Mouse (Mus musculus): ENCODE data around the gene Nol10.

The Nol10 gene

GRCm38 (mm10) chr12:17360650-17361049 lies 12.4 kb downstream of the Nol10 start:
- no peak for DNase-seq (ENCODE audit: low spot score in 2 of 2)

- DNase-seq (ENCODE audit: low spot score in 2 of 2) = no peak
Measured at GRCm38 (mm10) chr12:17362316-17362715, 14.1 kb downstream of the Nol10 start.

- peak; percentile 34 to 64 for DNase-seq (ENCODE audit: low spot score in 2 of 2)
Measured at GRCm38 (mm10) chr12:17366981-17367380, 18.7 kb downstream of the Nol10 start.

DNA sequence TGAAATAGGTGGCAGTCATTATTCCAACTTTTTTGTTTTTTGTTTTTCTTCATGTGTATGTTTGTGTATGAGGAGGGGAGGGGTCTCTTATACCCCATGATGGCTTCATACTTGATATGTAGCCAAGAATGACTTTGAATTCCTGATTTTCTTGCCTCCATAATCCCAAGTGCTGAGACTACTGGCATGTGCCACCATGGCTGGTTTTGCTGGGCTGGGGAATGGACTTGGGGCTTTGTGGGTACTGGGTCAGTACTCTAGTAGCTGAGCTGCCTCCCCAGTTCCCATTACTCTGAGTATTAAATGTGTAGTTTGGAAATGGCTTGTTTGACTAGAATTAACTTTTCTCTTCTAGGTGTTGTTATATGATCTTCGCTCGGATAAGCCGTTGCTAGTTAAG lies 20.9 kb downstream of the Nol10 start:
- no peak for DNase-seq (ENCODE audit: low spot score in 2 of 2)

GRCm38 (mm10) chr12:17369551-17370325 lies 21.5 kb downstream of the Nol10 start:
- DNase-seq (ENCODE audit: low spot score in 2 of 2) = no peak

- no peak for DNase-seq (ENCODE audit: low spot score in 2 of 2)
Measured at GRCm38 (mm10) chr12:17371589-17372235, 23.5 kb downstream of the Nol10 start.

- DNase-seq (ENCODE audit: low spot score in 2 of 2) = no peak
Measured at GRCm38 (mm10) chr12:17372696-17373095, 24.4 kb downstream of the Nol10 start.

- no peak for DNase-seq (ENCODE audit: low spot score in 2 of 2)
Measured at GRCm38 (mm10) chr12:17373470-17373975, 25.3 kb downstream of the Nol10 start.

DNA sequence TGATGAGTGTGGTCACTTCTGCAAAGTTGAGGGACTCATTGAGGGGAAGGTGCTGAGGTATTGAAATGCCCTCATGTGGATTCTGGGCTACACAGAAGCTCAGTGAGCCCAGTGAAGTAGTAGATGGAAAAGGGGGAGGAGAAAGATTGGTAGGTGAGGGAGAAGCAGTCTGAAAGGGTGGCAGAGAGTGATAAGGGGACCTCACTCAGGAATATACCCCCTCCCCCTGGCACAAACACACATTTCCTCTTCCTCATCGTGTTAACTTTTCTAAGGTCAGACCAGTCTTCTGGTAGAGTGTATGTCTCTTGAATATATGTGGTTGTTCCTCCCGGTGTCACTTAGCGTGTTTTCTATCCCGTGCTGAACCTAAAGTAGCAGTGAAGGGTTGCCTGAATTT lies 27.0 kb downstream of the Nol10 start:
- DNase-seq (ENCODE audit: low spot score in 2 of 2) = no peak

DNA sequence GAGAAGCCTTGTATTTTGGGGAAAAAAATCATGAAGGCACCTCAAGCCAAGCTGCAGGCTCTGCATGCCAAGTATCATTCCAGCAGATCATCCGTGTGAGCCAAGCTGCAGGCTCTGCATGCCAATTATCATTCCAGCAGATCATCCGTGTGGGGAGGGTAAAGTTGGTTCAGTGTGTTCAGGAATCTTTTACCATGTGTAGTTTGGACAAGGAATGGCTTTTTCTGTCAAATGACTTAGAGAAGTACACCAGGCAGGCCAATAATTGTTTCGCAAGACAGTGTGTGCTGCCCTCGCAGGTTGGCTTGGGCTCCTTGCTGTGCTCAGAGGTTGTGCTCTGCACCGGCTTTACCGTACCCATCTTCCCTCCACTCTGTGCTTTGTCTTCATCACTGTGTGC lies 28.3 kb downstream of the Nol10 start:
- DNase-seq (ENCODE audit: low spot score in 2 of 2) = no peak

GRCm38 (mm10) chr12:17380991-17381390 lies 32.7 kb downstream of the Nol10 start:
- DNase-seq (ENCODE audit: low spot score in 2 of 2) = no peak

DNA sequence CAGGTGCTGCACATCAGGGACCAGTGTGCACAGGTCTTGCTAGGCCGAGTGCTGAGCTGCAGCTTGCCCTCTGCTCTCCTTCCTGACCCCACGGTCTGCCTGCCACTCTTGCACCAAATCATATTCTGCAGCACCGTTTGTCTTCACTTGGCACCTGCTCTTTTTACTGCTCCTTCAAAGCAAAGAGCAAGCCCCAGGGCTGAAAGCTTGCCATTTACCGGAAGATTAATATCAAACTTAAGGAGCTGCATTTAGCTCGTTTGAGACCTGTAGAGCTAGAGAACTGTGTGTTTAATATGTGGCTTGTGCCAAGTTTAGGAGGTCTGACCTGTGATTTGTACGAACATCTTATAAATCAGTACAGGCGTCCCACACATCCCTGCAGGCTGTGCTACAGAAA lies 34.5 kb downstream of the Nol10 start:
- DNase-seq (ENCODE audit: low spot score in 2 of 2) = no peak

GRCm38 (mm10) chr12:17386896-17387295 lies 38.6 kb downstream of the Nol10 start:
- DNase-seq (ENCODE audit: low spot score in 2 of 2) = no peak

- DNase-seq (ENCODE audit: low spot score in 2 of 2) = no peak
Measured at GRCm38 (mm10) chr12:17387332-17388135, 39.3 kb downstream of the Nol10 start.

- no peak for DNase-seq (ENCODE audit: low spot score in 2 of 2)
Measured at GRCm38 (mm10) chr12:17388136-17388437, 39.8 kb downstream of the Nol10 start.

- no peak for DNase-seq (ENCODE audit: low spot score in 2 of 2)
Measured at GRCm38 (mm10) chr12:17390036-17390435, 41.8 kb downstream of the Nol10 start.

GRCm38 (mm10) chr12:17390510-17390909 lies 42.3 kb downstream of the Nol10 start:
- no peak for DNase-seq (ENCODE audit: low spot score in 2 of 2)

GRCm38 (mm10) chr12:17393148-17393547 lies 44.9 kb downstream of the Nol10 start:
- DNase-seq (ENCODE audit: low spot score in 2 of 2) = no peak

DNA sequence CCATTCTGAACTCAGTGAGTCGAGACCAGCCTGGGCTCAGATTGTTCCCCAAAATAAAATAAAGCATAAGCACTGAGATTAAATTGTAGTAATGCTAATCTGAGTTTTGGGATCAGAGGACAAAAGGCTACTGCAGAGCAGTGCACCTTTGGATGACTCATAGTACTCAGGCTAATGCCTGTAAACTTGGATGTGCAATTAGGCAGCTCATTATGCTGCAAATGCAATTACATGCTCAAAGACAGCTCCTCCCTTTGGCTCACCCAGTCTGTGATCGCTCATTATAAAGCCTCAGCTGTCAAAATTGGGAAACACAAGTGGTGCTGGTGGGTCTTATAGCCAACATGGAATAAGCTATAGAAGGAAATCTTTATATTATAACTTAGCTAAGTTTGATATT lies 48.9 kb downstream of the Nol10 start:
- DNase-seq (ENCODE audit: low spot score in 2 of 2) = no peak

DNA sequence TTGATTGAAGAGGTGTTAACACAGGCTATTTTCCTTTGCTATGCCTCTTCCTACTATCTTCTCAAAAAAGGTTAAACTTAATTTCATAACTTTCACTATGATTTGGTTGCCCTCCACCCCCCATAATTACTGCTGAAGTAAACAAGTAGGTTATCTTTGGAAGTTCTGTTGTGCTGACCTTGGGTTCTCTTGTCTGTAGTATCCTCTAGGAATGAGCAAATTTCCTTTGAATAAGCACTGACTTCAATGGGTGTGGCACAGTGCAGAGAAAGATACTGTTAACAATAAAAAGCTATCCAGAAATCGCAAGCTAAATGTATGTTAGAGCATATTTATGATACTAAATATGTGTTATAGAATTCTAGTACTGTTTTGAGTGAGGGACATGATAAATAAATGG lies 53.2 kb downstream of the Nol10 start:
- DNase-seq (ENCODE audit: low spot score in 2 of 2) = no peak

- DNase-seq (ENCODE audit: low spot score in 2 of 2) = no peak
Measured at GRCm38 (mm10) chr12:17402116-17402515, 53.9 kb downstream of the Nol10 start.

DNA sequence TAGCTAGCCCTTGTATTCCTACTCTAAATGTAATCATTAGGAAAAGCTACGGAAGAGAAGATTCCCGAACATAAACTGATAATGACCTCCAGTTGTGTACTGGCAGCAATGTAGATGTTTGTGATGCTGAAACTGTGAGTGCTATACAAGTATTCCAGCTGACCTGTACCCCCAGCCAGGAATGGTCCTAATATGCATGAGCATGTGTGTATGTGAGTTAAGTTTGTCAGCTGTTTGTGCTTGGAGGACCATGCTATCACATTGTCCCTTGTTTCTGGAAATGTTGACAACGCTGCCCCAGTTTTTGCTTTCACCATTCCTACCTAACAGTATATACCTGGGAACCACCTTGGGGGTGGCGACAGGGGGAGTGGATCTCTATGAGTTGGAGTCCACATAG lies 55.7 kb downstream of the Nol10 start:
- DNase-seq (ENCODE audit: low spot score in 2 of 2) = no peak

- DNase-seq (ENCODE audit: low spot score in 2 of 2) = no peak
Measured at GRCm38 (mm10) chr12:17406825-17407224, 58.6 kb downstream of the Nol10 start.

All from frontal cortex, postnatal 10 days (tissue).